Mouse (Mus musculus) retina, postnatal 1 day (tissue): Measurements from ENCODE around the gene Ccdc7a.
"Not testable (repeated sequence)": the region's sequence is repeated elsewhere in the genome, so short reads cannot be mapped to it uniquely, and the experiment has no call there.

Experiments
- DNase-seq: peaks from one replicate; pipeline ENCODE4 v3.0.0-alpha.2; 2012

The Ccdc7a gene

DNA sequence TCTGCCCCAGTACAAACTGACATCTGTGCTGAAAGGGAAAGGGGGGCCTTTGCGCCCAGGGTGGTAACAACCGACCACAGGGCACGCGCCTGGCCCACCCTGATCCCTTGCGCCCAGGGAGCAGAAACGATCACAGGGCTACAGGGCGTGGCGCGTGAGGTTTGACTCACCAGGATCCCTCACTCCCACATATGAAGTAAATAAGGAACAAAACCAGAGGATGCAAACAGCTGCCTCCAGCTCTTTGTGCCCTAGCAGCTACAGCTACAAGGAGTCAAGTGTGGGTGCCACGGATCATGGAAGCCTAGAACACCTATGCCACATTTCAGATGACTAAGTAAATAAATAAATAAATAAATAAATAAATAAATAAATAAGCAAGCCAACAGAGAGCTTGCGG, at the start of gene Ccdc7a:
Gene Ccdc7a, minus strand, starts transcription at position 101 of the 400 bp plus-strand sequence.
- DNase-seq, result not testable (repeated sequence)

DNA sequence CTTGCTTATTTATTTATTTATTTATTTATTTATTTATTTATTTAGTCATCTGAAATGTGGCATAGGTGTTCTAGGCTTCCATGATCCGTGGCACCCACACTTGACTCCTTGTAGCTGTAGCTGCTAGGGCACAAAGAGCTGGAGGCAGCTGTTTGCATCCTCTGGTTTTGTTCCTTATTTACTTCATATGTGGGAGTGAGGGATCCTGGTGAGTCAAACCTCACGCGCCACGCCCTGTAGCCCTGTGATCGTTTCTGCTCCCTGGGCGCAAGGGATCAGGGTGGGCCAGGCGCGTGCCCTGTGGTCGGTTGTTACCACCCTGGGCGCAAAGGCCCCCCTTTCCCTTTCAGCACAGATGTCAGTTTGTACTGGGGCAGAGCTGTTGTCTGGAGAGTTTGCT, 1.5 kb upstream of the Ccdc7a start, which contains the start of gene Ccdc7b:
Gene Ccdc7b, plus strand, starts transcription at position 301 of the 400 bp plus-strand sequence.
- DNase-seq, result not testable (repeated sequence)

DNA sequence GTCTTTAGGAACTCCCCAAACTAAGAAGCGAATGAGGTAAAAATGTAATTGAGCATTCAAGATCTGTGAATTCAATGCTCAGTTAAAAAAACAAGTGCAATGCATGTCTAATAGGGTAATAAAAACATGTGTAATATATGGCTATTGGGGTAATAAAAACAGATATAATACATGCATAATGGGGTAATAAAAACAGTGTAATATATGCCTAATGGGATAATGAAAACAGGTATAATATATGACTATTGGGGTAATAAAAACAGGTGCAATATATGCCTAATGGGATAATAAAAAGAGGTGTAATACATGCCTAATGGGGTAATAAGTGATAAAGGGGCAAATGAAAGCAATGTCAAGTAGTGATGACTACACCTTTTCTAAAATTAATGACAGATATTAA, 73.9 kb downstream of the Ccdc7a start:
- DNase-seq, result no peak

GRCm38 (mm10) chr8:128948941-128949340, 116.4 kb downstream of the Ccdc7a start:
- DNase-seq, result not testable (repeated sequence)

DNA sequence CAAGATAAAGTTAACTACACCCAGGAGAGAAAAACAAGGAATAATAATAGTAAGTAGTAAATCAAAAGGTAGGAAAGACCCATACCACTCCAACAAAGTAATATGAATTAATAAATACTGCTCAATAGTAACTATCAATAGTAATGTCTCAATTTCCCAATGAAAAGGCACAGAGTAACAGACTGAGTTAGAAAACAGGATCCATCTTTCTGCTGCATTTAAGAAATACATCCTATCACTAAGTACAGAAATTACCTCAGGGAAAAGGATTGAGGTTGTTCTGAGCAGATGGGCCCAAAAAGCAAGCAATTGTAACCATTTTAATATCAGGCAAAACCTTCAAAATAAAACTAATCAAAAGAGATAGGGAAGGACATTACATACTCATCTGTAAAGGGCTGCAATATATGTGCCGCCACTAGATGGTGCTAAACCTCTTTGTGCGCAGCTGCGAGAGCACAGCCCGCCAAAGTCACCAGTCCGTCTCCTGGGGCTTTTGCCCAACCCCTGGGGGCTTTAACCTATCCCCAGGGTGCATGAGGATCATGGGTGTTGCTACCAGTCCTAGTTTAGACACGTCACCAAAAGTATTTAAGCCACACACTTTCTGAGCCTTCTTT, 124.2 kb downstream of the Ccdc7a start:
- DNase-seq, result peak; percentile 34

DNA sequence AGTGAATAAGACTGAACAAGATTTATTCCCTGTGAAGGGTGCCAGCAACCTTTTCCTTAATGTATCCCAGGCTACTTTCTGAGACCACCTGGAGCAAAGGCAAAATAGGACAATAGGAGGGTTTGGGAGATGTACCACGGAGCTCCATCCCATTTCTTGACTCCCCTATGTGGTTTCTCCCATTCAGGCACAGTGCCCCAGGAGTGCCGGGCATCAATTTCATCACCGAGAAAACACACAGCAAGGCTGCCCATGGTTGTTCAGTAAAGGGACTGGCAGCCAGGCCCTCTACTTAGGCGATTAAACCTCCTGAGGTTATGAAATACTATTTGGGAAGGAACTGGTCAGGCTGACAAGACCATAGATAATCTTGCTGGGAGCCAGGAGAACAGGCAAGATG, 131.9 kb downstream of the Ccdc7a start:
- DNase-seq, result no peak

DNA sequence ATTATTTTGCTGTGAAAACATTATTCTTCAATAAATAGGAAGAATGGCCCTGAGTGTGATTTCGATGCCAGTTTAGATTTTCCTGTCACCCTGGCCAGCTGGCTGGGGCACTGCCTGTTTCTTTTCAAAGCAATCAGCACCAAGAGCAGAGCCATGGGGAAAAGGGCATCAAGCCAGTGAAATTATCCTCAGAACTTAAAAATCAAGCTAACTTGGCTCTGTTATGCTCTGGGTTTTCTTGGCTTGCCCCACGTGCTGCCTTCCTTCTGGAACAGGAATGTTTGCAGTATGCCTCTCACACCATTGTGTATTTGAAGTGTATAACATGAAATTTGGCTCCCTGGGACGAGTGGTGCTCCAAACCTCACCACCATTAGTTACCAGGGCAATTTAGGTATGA, 182.6 kb downstream of the Ccdc7a start:
- no peak for DNase-seq

DNA sequence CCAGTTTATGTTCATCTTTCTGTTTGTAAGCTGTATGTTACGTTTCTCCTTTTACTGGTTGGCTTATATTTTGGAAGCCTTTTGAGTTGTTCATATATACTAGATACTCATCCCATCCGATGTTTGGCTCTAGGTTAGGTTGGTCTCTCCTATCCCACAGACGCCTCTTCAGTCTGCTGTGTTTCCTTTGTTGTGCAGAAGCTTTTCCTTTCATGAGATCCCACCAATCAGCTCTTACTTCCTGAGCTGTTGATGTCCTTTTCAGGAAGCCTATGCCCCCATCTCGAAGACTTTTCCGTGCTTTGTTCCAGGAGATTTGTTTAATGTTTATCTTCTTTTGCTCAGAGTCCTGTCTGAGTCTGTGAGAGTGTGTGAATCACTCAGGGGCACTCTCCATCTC, 221.6 kb downstream of the Ccdc7a start:
- no peak for DNase-seq

DNA sequence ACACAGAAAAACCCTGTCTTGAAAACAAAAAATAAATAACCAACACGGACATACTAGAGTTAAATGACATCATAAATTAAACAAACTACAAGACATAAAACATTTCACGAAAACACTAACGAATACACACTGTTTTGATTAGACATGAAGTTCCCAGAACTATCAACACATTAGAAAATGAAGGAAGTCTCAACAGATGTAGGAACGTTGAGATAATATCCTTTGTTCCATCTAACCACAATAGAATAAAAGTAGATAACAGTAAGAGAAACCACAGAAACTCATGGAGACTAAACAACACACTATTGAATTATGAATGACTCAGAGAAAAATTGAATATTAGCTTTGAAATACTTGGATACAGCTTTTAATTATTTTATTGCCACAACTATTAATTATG, 252.8 kb downstream of the Ccdc7a start:
- DNase-seq, result no peak

GRCm38 (mm10) chr8:128798594-128798993, 266.7 kb downstream of the Ccdc7a start, which contains the start of gene Gm3952:
Gene Gm3952, minus strand, starts transcription at chr8:128798694.
- DNase-seq, result no peak

GRCm38 (mm10) chr8:128735692-128736091, 329.6 kb downstream of the Ccdc7a start:
- no peak for DNase-seq

DNA sequence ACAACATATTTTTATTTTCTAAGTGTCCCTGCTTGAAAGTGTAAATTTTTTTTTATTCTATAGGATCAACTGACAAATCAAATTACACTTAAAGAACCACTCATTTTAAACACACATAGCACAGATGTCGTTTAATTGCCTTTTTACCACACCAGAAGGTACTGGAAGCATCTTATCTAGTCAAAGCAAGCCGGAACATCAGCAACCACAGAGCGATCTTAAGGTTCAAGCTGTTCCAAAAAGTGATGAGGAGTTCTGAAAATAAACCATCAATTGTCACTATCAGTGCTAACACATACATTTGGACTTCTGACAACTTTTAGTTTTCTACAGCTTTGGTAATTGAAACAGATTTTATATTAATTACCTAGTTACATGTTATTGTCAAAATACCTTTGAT, 331.2 kb downstream of the Ccdc7a start:
- DNase-seq, result no peak

GRCm38 (mm10) chr8:128732254-128732653, 333.1 kb downstream of the Ccdc7a start:
- DNase-seq, result peak; percentile 7

GRCm38 (mm10) chr8:128727213-128727612, 338.1 kb downstream of the Ccdc7a start:
- DNase-seq, result no peak

- peak; percentile 53 for DNase-seq
These were observed 340.5 kb downstream of the Ccdc7a start for GRCm38 (mm10) chr8:128724819-128725218.

- no peak for DNase-seq
These were observed 349.1 kb downstream of the Ccdc7a start for GRCm38 (mm10) chr8:128716184-128716583.

DNA sequence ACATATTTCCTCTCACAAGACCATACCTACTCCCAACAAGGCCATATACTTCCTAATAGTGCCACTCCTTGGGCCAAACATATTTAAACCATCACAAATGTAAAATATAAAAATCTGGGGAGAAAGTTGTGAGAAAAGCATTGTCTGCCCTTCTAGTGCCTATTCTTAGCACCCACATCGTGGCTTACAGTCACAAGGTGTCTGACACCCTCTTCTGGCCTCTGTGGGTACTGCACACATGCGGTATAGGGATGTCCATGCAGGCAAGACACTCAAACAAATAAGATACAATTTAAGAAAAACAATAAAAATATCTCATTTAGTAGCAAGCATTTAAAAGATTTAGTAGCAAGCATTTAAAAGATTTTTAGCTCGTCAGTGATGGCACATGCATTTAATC, 356.1 kb downstream of the Ccdc7a start:
- DNase-seq, result peak; percentile 74

- DNase-seq, result no peak
These were observed 360.5 kb downstream of the Ccdc7a start for GRCm38 (mm10) chr8:128704836-128705235.

DNA sequence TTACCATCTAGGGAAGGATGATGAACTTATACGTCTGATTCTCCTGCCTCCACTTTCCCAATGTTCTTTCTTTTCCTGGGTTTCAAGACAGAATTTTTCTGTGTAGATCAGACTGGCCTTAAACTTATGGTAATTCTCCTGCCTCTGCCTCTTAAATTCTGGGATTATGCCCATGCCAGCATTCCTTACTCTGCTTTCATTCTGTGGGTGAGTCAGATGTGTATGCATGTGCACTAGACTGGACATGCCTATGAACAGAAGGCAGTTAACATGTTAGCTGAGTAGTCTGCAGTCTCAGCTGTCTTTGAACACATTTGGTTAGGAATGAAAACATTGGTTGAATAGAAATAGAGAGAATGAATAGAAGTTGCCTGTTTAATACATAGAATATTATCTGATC, 360.9 kb downstream of the Ccdc7a start:
- DNase-seq, result no peak

DNA sequence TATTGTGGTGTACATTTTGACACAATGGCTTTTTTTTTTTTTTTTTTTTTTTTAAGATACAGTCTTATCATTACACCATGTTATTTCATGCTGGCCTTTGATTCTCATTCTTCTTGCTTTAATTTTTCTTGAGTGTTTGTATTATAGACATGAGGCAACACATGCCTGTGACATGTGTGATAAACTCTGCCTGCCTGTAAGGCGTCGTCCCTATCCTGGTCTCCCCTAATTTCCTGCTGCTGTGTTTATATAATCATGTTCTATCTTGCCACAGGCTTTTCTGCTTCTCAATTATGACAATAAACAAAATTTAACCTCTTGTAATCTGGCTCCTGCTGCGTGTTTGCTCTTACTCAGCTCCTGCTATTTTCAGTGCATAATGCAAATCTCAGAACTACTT, 367.4 kb downstream of the Ccdc7a start:
- no peak for DNase-seq

DNA sequence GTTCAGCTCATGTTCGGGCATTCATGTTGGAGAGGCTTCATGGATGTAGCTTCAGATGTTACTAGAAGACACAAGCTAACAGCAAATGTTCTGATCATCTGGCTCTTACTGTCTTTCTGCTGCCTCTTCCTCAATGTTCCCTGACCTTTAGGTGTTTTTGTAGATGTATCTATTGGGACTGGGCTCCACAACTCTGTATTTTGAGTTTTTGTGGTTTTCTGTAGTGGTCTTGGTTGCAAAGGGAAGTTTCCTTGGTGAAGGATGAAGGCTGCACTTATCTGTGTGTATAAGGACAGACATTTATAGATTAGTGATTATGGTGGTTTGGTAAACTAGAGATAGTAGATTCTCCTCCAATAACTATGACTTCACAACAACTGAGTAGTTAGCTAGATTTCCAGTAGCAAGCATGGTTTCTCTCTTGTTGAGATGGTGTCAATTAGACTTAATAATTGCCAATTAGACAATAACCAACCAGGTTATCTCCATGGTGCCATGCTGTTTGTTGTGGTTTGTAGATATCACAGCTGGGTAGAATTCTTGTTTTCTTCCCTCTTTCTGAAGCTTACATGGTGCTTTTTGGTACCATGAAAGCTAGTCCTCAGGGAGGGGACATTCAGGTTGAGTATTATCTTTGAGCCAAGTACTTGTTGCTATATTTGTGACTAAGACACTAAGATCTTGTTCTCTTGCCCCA, 368.5 kb downstream of the Ccdc7a start:
- DNase-seq, result no peak

- DNase-seq, result no peak
These were observed 375.3 kb downstream of the Ccdc7a start for GRCm38 (mm10) chr8:128690056-128690455.

GRCm38 (mm10) chr8:128688679-128689078, 376.6 kb downstream of the Ccdc7a start:
- no peak for DNase-seq

- DNase-seq, result no peak
These were observed 378.8 kb downstream of the Ccdc7a start for GRCm38 (mm10) chr8:128686429-128686990.
